Mouse (Mus musculus) lung, postnatal 0 days (tissue): ENCODE measurements around the gene Urb1.

Source experiments
- CTCF ChIP-seq: IDR thresholded peaks from 2 replicates; pipeline ENCODE4 v1.5.1; 2016; ENCODE audit warnings: antibody characterized with exemption, mild to moderate bottlenecking
- EP300 ChIP-seq: IDR thresholded peaks from 2 replicates; pipeline ENCODE4 v1.6.1; 2016; ENCODE audit warnings: antibody characterized with exemption, mild to moderate bottlenecking, control low read depth

DNA sequence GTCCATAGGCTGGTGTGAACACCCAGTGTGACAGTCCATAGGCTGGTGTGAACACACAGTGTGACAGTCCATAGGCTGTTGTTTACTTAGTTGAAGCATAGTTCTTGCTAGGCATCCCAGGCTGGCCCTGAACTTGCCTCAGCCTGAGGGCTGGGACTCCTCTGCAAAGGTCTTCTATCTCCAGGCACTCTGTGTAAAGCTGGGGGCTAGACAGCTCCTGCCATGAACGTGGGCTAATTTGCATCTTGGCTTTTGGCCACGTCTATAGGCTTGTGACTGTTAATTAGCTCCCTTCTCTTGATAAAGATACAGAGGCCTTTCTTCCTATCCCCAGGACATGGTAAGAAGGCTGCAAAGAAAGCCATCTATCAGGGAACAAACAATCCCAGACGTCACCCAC, 50.9 kb downstream of the Urb1 start:
- TF ChIP-seq CTCF = no peak
- no peak for TF ChIP-seq EP300
